In genomic region chr5:36935486-36936473, GRCm38 (mm10) we compare ENCODE assay signal across 9 mouse cellular contexts. TPM values are rescaled to one million over a fixed set of nuclear protein-coding genes. Genes with fewer than 3 reads are reported as not detected.
DNase-seq lines count a peak whose midpoint lies in the region; ATAC-seq and TF ChIP-seq lines count a peak whose summit lies in the region.
"Had no signal": no experiment of that assay in that cellular context is flagged by ENCODE, and none has a peak within 500 bp of the region (broad histone marks: within the 10 kb centered on the region; RNA-seq: fewer than 3 reads in every experiment).

No protein-coding gene starts in this region.

- TF ChIP-seq CTCF in kidney, adult 2 months (conservative IDR thresholded peaks at IDR 0.05; ENCODE audit: insufficient read depth, insufficient read length, low read depth, low read length): no peak

- H3K4me1 ChIP-seq in forebrain, embryonic 15.5 days: peaks cover 12% of the 10 kb centered on the region
- no peaks in the 10 kb centered on the region for H3K4me1 ChIP-seq in kidney, adult 2 months (ENCODE audit: control insufficient read depth, insufficient read depth, low read length)

- no peaks in the 10 kb centered on the region for H3K36me3 ChIP-seq in forebrain, embryonic 15.5 days
- H3K36me3 ChIP-seq in kidney, adult 2 months (ENCODE audit: control insufficient read depth, insufficient read depth, low read length): no peaks in the 10 kb centered on the region

- H3K27me3 ChIP-seq in forebrain, embryonic 15.5 days: no peaks in the 10 kb centered on the region
- H3K27me3 ChIP-seq in kidney, adult 2 months (replicated peaks; ENCODE audit: control insufficient read depth, insufficient read depth, low read length): no peaks in the 10 kb centered on the region

- no peak overlapping the region for H3K4me3 ChIP-seq in forebrain, embryonic 15.5 days
- H3K4me3 ChIP-seq in kidney, adult 2 months (ENCODE audit: insufficient read depth, low read depth, low read length): no peak overlapping the region

- no peak for TF ChIP-seq POLR2A in kidney, adult 2 months (IDR thresholded peaks at IDR 0.05; ENCODE audit: low read depth, low read length)

- peak; percentile 86 for ATAC-seq in forebrain, embryonic 15.5 days (replicated peaks)
- ATAC-seq in erythroid progenitor cell, adult 5-6 weeks (replicated peaks; ENCODE audit: low FRiP score, poor library complexity, severe bottlenecking): no peak

- no peaks in the 10 kb centered on the region for H3K9me3 ChIP-seq in forebrain, embryonic 15.5 days

- H3K4me2 ChIP-seq in forebrain, embryonic 15.5 days (replicated peaks): no peak overlapping the region

- no peak overlapping the region for H3K9ac ChIP-seq in forebrain, embryonic 15.5 days (replicated peaks)

- H3K27ac ChIP-seq in forebrain, embryonic 15.5 days (replicated peaks): peak overlapping the region; percentile 56
- H3K27ac ChIP-seq in kidney, adult 2 months (ENCODE audit: insufficient read depth, low read depth, low read length): no peak overlapping the region
- H3K27ac ChIP-seq: kidney, postnatal 0 days had no signal

- 52% methylated on average over 17 of the region's 17 CpGs for WGBS in forebrain, embryonic 15.5 days
- 57% methylated on average over 17 of the region's 17 CpGs for WGBS in kidney, adult 2 months

- DNase-seq in adrenal gland, adult (ENCODE audit: inconsistent age in 2 of 2, low spot score in 1 of 2): peak; percentile 18 to 69
- DNase-seq in adrenal gland, postnatal 4 days (ENCODE audit: low spot score in 2 of 2): no peak
- DNase-seq in ES-CJ7 (ENCODE audit: low read depth, low spot score): peak; percentile 21
- peak; percentile 58 to 62 for DNase-seq in left cerebral cortex, adult 9 months (ENCODE audit: low spot score in 2 of 2)
- no peak for DNase-seq in kidney, adult 2 months
- DNase-seq in gastrocnemius, adult 18-20 months (ENCODE audit: low spot score): no peak

RNA-seq across cellular contexts. Expression of gene Wfs1, which starts 53.2 kb away (rescaled TPM):
- total RNA-seq in adrenal gland, postnatal 4 days (2021): 10 to 100 TPM; 16.6 to 18.5 TPM
- polyA plus RNA-seq in forebrain, embryonic 15.5 days (2015; fragmentation: Nextera tagmentation; extraction: Ambion mirVana): 5.3 and 6.1 TPM in 2 replicates
- 18.8 and 20.0 TPM in 2 replicates for polyA plus RNA-seq in kidney, adult 2 months (2012; rRNA removed)
- 10 to 100 TPM; 57.7 to 80.4 TPM for total RNA-seq in gastrocnemius, adult 18-20 months (2021)
- total RNA-seq in erythroid progenitor cell, adult 5-6 weeks (2015; ENCODE audit: low replicate concordance): 0.72 TPM in 1 of 2 replicates, not detected in the other
- 0.13 and 3.5 TPM in 2 replicates for total RNA-seq in erythroid progenitor cell, adult 5-6 weeks (2017; ENCODE audit: low replicate concordance)

Comparison
In these comparisons a context has a peak if more than half of its experiments do, and no peak if none do; other contexts are left out.
1. DNase-seq: peak in adrenal gland, adult (2 of 2), ES-CJ7 (single experiment) and left cerebral cortex, adult 9 months (2 of 2); none in adrenal gland, postnatal 4 days (0 of 2), kidney, adult 2 months (single experiment) and gastrocnemius, adult 18-20 months (single experiment).